Mouse (Mus musculus): ENCODE results near the gene Yju2. TPM values are rescaled to one million over a fixed set of nuclear protein-coding genes. Genes with fewer than 3 reads are reported as not detected.

Gene Yju2
- total RNA-seq, 1 experiment = 14.0 TPM

DNA sequence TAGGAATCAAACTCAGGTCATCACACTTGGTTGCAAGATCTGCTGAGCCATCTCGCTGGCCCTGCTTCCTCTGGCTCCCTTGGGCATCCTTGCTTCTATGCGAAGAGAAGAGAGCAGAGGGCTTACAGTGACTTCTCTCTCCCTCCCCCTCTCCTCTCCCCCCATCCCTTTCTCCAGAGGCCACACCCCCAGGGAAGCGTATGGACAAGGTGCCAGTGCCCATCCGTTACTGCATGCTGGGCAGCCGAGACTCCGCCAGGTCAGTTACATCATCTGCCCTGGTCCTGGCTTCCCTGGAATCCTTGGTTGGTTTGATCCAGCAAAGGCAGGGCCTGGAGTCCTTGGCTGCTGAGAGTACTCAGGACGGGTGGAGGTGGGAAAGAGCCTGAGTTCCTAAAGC, 52.5 kb downstream of the Yju2 start:
- H3K36me3 ChIP-seq (ENCODE audit: control insufficient read depth, insufficient read depth, low read length, poor library complexity, severe bottlenecking) = peaks cover 27% of the 10 kb centered on the region
- in situ Hi-C loops (cut with MboI; ENCODE audit: low sequenced_read_pairs in 2 of 2, unreplicated experiment in 2 of 2) = no loop called here
- no peak overlapping the region for H3K9ac ChIP-seq (ENCODE audit: insufficient read depth, low read depth, low read length, poor library complexity, severe bottlenecking)
- H3K27ac ChIP-seq (ENCODE audit: insufficient read depth, low read depth, low read length, poor library complexity, severe bottlenecking) = no peak overlapping the region
- no peaks in the 10 kb centered on the region for H3K9me3 ChIP-seq (ENCODE audit: control insufficient read depth, insufficient read depth, low read depth, low read length)
- no peak overlapping the region for H3K4me3 ChIP-seq (ENCODE audit: insufficient read depth in 1 of 2, low read depth in 1 of 2, low read length in 2 of 2, poor library complexity in 1 of 2, severe bottlenecking in 1 of 2)
- DNase-seq (ENCODE audit: low read depth, low spot score) = no peak
- peaks cover 0 to 4% of the 10 kb centered on the region in 2 experiments; a peak in 2 of 4 replicates for H3K4me1 ChIP-seq (ENCODE audit: control insufficient read depth in 2 of 2, insufficient read depth in 2 of 2, low read length in 2 of 2, poor library complexity in 1 of 2)
- TF ChIP-seq HCFC1 (IDR thresholded peaks at IDR 0.05; ENCODE audit: borderline replicate concordance, insufficient read depth, low read length) = no peak
- no peak for TF ChIP-seq ZC3H11A (IDR thresholded peaks at IDR 0.05; ENCODE audit: borderline replicate concordance, low read depth, low read length)
- TF ChIP-seq MAFK (IDR thresholded peaks at IDR 0.05; ENCODE audit: insufficient read depth, low read depth, low read length) = no peak
- TF ChIP-seq ZNF384 (IDR thresholded peaks at IDR 0.05; ENCODE audit: low read depth, low read length) = no peak
- TF ChIP-seq CHD2 (IDR thresholded peaks at IDR 0.05; ENCODE audit: low read depth, low read length) = no peak

DNA sequence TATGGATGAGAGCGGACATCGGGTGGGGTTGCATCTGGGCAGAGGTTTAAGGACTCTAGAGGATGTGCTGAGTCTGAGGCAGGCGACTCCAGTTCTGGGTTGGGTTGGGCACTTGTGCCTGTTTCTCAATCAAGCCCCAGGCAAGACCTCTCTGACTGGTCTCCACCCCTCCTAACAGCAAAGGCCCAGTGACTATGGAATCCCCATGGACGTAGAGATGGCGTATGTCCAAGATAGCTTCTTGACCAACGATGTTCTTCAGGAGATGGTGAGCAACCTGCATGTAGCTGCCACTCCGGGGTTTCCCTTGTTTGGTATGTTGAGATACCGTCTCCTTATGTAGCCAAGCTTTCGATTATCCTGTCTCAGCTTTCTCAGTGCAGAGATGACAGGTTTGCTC, 56.4 kb downstream of the Yju2 start:
- Histone ChIP-seq H3K9ac (ENCODE audit: insufficient read depth, low read depth, low read length, poor library complexity, severe bottlenecking) (no peak overlapping the region), H3K4me3 (ENCODE audit: insufficient read depth in 1 of 2, low read depth in 1 of 2, low read length in 2 of 2, poor library complexity in 1 of 2, severe bottlenecking in 1 of 2) (no peak overlapping the region), H3K27ac (ENCODE audit: insufficient read depth, low read depth, low read length, poor library complexity, severe bottlenecking) (no peak overlapping the region), H3K36me3 (ENCODE audit: control insufficient read depth, insufficient read depth, low read length, poor library complexity, severe bottlenecking) (peaks cover 59% of the 10 kb centered on the region), H3K4me1 (ENCODE audit: control insufficient read depth in 2 of 2, insufficient read depth in 2 of 2, low read length in 2 of 2, poor library complexity in 1 of 2) (peaks cover 0 to 2% of the 10 kb centered on the region in 2 experiments; a peak in 1 of 4 replicates), H3K9me3 (ENCODE audit: control insufficient read depth, insufficient read depth, low read depth, low read length) (no peaks in the 10 kb centered on the region)
- no peak for TF ChIP-seq ZC3H11A (IDR thresholded peaks at IDR 0.05; ENCODE audit: borderline replicate concordance, low read depth, low read length)
- no peak for TF ChIP-seq HCFC1 (IDR thresholded peaks at IDR 0.05; ENCODE audit: borderline replicate concordance, insufficient read depth, low read length)
- TF ChIP-seq ZNF384 (IDR thresholded peaks at IDR 0.05; ENCODE audit: low read depth, low read length) = no peak
- TF ChIP-seq MAFK (IDR thresholded peaks at IDR 0.05; ENCODE audit: insufficient read depth, low read depth, low read length) = no peak
- TF ChIP-seq CHD2 (IDR thresholded peaks at IDR 0.05; ENCODE audit: low read depth, low read length) = no peak
- in situ Hi-C loops (cut with MboI; ENCODE audit: low sequenced_read_pairs in 2 of 2, unreplicated experiment in 2 of 2) = no loop called here
- DNase-seq (ENCODE audit: low read depth, low spot score) = no peak

DNA sequence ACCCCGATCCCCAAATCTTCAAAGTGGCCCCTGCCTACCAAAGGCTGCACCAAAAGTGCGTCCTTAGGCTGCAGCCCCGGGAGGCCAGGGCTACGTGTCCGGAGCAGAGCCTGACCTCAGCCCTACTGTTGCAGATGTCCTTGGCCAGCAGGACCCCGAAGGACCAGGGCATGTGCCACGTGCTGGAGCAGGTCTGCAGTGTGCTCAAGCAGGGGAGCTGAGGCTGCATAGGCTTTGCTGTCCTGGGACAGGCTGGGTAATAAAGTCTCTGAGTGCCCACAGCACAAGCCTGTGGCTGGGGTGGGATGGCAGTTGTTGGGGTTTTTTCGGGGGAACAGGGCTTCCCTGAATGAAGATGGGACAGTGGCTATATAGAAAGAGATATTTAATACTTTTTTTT, 57.5 kb downstream of the Yju2 start:
- no peak for DNase-seq (ENCODE audit: low read depth, low spot score)
- Histone ChIP-seq H3K27ac (ENCODE audit: insufficient read depth, low read depth, low read length, poor library complexity, severe bottlenecking) (no peak overlapping the region), H3K9me3 (ENCODE audit: control insufficient read depth, insufficient read depth, low read depth, low read length) (no peaks in the 10 kb centered on the region), H3K9ac (ENCODE audit: insufficient read depth, low read depth, low read length, poor library complexity, severe bottlenecking) (no peak overlapping the region), H3K36me3 (ENCODE audit: control insufficient read depth, insufficient read depth, low read length, poor library complexity, severe bottlenecking) (peaks cover 61% of the 10 kb centered on the region), H3K4me3 (ENCODE audit: insufficient read depth in 1 of 2, low read depth in 1 of 2, low read length in 2 of 2, poor library complexity in 1 of 2, severe bottlenecking in 1 of 2) (no peak overlapping the region), H3K4me1 (ENCODE audit: control insufficient read depth in 2 of 2, insufficient read depth in 2 of 2, low read length in 2 of 2, poor library complexity in 1 of 2) (peaks cover 0 to 2% of the 10 kb centered on the region in 2 experiments; a peak in 1 of 4 replicates)
- in situ Hi-C loops (cut with MboI; ENCODE audit: low sequenced_read_pairs in 2 of 2, unreplicated experiment in 2 of 2) = no loop called here
- TF ChIP-seq HCFC1 (IDR thresholded peaks at IDR 0.05; ENCODE audit: borderline replicate concordance, insufficient read depth, low read length) = no peak
- no peak for TF ChIP-seq MAFK (IDR thresholded peaks at IDR 0.05; ENCODE audit: insufficient read depth, low read depth, low read length)
- TF ChIP-seq ZNF384 (IDR thresholded peaks at IDR 0.05; ENCODE audit: low read depth, low read length) = no peak
- TF ChIP-seq CHD2 (IDR thresholded peaks at IDR 0.05; ENCODE audit: low read depth, low read length) = no peak
- no peak for TF ChIP-seq ZC3H11A (IDR thresholded peaks at IDR 0.05; ENCODE audit: borderline replicate concordance, low read depth, low read length)

DNA sequence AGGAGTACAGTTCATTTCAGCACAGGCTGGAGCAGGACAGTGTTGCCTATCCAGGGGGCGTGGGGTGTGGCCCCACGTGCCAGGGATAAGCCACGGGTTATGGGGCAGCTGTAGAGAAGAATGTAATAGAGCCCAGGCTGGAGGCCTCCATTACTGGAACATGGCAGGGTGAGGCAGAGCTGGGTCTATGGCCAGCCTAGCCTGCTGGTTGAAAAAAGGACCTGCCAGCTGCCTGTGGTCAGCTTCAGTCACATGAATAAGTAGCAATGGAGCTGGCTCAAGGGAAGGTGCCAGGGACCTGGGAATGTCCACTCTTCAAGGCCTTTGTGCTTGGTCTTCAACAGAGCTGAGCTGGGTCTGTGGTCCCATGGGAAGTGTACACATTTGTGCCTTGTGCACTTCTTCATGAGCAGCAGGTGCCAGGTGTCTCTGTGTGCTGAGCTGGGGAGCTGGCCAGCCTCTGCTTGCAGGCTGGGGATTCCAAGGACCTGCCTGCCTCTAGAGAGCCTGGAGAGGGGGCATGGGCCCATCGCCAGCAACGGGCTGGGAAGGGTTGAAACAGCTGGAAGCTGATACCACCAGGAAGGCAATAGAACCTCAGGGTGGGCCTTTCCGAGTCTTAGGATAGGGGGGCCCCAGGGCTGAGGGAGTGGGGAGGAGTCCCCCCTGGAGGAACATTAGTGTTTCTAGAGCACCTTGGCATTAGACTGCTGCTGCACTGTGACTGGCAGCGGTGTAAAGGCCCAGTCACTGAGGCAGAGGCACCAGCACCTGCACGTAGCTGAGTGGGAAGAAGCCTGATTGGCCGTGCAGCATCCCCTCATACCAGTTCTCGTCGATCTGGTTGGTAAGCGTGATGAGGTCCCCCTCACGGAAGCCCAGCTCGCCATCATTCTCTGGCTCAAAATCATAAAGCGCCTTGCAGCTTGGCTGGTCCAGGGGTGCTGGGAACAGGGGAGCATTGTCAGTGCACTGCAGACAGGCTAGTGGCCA, 58.2 kb downstream of the Yju2 start:
- in situ Hi-C loops (cut with MboI; ENCODE audit: low sequenced_read_pairs in 2 of 2, unreplicated experiment in 2 of 2) = no loop called here
- DNase-seq (ENCODE audit: low read depth, low spot score) = no peak
- Histone ChIP-seq H3K36me3 (ENCODE audit: control insufficient read depth, insufficient read depth, low read length, poor library complexity, severe bottlenecking) (peaks cover 55% of the 10 kb centered on the region), H3K4me1 (ENCODE audit: control insufficient read depth in 2 of 2, insufficient read depth in 2 of 2, low read length in 2 of 2, poor library complexity in 1 of 2) (peaks cover 0 to 2% of the 10 kb centered on the region in 2 experiments; a peak in 1 of 4 replicates), H3K4me3 (ENCODE audit: insufficient read depth in 1 of 2, low read depth in 1 of 2, low read length in 2 of 2, poor library complexity in 1 of 2, severe bottlenecking in 1 of 2) (no peak overlapping the region), H3K9ac (ENCODE audit: insufficient read depth, low read depth, low read length, poor library complexity, severe bottlenecking) (no peak overlapping the region), H3K9me3 (ENCODE audit: control insufficient read depth, insufficient read depth, low read depth, low read length) (no peaks in the 10 kb centered on the region), H3K27ac (ENCODE audit: insufficient read depth, low read depth, low read length, poor library complexity, severe bottlenecking) (no peak overlapping the region)
- no peak for TF ChIP-seq ZC3H11A (IDR thresholded peaks at IDR 0.05; ENCODE audit: borderline replicate concordance, low read depth, low read length)
- no peak for TF ChIP-seq ZNF384 (IDR thresholded peaks at IDR 0.05; ENCODE audit: low read depth, low read length)
- no peak for TF ChIP-seq CHD2 (IDR thresholded peaks at IDR 0.05; ENCODE audit: low read depth, low read length)
- TF ChIP-seq HCFC1 (IDR thresholded peaks at IDR 0.05; ENCODE audit: borderline replicate concordance, insufficient read depth, low read length) = no peak
- TF ChIP-seq MAFK (IDR thresholded peaks at IDR 0.05; ENCODE audit: insufficient read depth, low read depth, low read length) = no peak

Data from ES-E14 (cell line).